Mouse (Mus musculus) spleen, postnatal 36 days (tissue): ENCODE data around the gene Gm10382.
"Not testable (repeated sequence)": the region's sequence is repeated elsewhere in the genome, so short reads cannot be mapped to it uniquely, and the experiment has no call there.

ENCODE experiments used
- DNase-seq, 2 experiments: peaks; one replicate each; pipeline ENCODE4 v3.0.0; 2022; ENCODE audit warnings: low spot score in 2 of 2, mixed read lengths in 1 of 2

The Gm10382 gene

DNA sequence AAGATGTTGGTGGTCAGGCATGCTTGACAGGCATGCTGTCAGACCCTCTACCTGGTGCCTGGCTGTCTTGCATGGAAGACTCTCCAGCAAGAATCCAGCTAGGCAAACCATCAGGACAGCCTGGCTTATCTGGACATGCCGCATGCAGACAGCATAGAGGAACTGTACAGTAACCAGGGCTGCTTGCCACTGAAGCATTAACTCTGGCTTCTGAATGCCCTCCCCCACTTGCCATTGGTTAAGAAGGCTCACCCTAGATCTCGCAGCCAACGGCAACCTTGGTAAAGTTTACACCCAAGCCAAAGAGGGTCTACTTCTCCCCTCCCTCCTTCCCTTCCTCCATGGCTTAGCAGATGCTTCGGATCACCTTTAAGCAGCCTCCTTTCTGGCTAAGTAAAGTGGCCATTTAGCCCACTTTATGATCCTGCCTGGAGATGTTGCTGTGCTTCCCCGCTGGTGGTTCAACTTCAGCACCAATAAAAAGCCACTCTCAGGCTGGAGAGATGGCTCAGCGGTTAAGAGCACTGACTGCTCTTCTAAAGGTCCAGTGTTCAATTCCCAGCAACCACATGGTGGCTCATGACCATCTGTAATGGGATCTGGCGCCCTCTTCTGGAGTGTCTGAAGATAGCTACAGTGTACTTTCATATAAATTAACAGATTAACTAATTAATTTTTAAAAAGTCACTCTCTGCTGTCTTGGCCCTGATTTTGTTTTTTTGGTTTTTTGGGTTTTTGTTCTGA lies 18.0 kb upstream of the Gm10382 start:
- DNase-seq, result no peak

DNA sequence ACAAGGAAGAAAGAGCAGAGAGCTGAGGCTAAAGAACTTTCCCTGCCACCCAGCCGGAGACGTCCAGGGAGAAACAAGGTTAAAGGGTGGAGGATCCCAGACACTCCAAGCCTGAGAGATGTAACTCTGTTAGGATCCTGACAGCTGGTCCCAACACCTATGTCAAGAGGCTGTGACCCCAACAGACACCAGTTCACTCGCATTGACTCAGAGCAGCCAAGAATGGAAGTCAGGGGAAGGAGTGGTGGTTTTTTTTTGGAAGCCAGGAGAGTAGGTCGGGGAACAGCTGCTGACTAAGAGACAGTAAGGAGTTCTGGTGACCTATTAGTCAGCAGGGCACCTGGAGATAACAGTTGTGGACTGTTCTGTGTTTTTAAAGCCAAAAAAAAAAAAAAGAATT lies 17.1 kb upstream of the Gm10382 start:
- no peak for DNase-seq

DNA sequence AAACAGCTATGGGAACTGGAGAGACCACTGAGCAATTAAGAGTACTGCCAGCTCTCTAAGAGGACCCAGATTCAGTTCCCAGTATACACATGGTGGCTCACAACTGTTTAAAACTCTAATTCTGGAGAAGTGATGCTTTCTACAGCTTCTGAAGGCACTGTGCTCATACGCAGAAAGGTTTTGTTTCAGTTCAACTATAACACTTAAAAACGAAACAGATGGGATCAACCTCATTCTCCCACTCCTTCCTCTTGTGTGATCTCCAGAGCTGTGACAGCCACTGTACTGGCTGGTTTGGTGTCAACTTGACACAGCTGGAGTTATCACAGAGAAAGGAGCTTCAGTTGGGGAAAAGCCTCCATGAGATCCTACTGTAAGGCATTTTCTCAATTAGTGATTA lies 13.3 kb upstream of the Gm10382 start:
- no peak for DNase-seq

DNA sequence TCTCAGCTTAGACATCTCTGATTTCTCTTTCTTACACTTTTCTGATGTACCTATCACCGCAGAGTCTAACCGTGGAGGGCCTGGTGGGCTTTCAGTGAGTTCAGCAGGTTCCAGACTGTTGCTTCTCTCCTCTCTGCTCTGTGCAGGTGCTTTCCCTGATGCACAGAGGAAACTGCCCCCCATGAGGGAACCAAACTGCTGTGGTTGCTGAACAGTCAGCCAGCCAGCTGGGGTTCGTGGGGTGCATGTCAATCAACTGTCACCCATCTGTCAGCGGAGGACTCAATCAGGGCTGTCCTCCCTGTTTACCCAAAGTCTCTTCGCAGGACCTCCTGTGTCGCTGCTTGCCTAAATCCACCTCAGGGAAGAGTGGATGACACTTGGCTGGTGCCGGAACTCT lies 11.9 kb upstream of the Gm10382 start:
- DNase-seq, result peak; percentile 68

GRCm38 (mm10) chr5:125378919-125379318 lies 10.2 kb upstream of the Gm10382 start:
- DNase-seq, result no peak

GRCm38 (mm10) chr5:125381954-125382672 lies 7.0 kb upstream of the Gm10382 start:
- no peak for DNase-seq

DNA sequence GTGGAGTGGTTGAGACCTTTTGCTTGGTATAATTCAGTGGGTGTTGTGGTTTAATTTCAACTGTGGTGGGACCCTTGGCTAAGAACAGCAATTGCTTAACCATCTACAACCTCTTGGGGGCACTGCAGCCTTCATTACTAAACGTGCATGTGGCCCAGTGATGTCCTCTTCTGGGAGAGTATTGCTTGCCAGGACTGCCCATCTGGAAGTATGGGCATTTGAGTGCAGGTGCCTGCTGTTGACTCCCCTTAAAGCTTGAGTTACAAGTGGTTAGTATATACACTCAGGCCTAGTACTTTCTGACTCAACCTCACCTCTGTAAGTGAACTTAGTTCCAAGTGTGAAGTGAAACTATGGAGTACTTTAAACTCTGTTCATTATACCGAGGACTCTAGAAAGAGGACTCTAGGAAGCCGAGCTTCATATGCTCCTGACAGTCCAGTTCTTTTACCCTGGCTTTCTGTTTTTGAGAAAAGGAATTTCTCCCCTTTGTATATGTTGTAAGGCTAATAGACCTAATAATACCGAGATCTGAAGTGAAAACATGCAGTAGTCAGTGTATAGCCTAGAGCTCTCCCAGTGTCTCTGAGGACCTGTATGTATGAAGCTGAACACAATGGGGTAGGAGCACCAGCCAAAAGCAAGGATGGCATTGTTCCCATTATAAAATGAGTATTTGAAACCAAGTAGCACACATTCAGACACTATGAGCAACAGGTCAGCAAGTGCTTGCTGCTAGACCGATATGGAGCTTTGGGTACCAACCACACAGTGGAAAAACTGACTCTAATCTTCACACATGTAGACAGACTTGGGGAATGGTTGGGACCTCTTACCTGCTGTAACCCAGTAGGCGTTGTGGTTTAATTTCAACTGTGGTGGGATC lies 6.2 kb upstream of the Gm10382 start:
- no peak for DNase-seq

- DNase-seq, result no peak
These were observed 5.3 kb upstream of the Gm10382 start for GRCm38 (mm10) chr5:125383637-125384420.

DNA sequence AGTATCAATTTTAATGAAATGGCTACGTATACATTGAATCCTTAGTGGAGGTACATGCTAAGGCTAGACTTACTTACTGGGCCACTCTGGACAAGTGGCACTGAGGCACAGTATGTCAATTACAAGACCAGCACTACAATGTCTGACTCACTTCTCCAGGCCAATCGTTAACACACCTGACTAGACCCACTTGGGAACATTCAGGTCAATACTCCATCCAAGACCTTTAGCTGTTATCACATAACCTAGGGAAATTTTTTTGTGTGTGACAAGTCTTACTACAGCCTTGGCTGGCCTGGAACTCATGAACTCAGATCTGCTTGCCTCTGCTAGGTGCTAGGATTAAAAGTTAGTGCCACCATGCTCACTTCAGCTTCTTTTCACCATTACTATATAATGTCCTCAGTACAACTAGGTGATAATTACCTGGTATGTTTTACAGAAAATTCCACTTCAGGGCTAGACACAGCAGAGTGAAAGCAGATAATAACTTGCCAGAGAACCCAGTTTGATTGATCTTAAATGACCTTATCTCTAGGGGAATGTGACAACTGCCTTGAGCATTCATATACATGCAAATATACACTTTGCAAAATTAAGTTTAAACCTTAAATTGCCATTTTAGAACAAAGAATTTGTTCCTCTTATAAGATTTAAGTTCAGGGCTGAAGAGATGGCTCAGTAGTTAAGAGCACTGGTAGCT lies 4.5 kb upstream of the Gm10382 start:
- no peak for DNase-seq

DNA sequence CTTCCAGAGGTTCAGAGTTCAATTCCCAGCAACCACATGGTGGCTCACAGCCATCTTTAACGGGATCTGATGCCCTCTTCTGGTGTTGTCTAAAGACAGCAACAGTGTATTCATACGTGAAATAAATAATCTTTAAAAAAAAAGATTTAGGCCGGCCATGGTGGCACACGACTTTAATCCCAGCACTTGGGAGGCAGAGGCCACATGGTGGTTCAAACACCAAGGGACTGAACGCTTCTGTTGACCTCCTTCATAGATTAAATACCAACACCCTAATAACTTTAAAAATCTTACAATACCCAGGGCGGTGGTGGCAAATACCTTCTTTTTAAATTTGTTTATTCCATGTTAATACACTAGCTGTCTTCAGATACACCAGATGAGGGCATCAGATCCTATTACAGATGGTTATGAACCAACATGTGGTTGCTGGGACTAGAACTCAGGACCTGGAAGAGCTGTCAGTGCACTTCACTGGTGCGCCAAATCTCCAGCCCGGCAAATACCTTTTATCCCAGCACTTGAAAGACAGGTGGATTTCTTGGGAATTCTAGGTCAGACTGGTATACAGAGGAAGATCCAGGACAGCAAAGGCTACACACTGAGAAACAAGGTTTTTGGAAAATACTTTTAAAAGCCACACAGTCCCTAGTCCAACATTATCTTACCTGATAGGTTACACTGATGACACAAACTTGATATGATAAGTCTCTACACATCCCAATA lies 3.7 kb upstream of the Gm10382 start:
- DNase-seq, result no peak

DNA sequence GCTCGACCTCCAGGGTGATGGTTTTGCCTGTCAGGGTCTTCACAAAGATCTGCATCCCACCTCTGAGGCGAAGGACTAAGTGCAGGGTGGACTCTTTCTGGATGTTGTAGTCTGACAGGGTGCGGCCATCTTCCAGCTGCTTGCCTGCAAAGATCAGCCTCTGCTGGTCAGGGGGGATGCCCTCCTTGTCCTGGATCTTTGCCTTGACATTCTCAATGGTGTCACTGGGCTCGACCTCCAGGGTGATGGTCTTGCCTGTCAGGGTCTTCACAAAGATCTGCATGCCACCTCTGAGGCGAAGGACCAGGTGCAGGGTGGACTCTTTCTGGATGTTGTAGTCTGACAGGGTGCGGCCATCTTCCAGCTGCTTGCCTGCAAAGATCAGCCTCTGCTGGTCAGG lies 1.8 kb upstream of the Gm10382 start:
- not testable (repeated sequence) for DNase-seq

DNA sequence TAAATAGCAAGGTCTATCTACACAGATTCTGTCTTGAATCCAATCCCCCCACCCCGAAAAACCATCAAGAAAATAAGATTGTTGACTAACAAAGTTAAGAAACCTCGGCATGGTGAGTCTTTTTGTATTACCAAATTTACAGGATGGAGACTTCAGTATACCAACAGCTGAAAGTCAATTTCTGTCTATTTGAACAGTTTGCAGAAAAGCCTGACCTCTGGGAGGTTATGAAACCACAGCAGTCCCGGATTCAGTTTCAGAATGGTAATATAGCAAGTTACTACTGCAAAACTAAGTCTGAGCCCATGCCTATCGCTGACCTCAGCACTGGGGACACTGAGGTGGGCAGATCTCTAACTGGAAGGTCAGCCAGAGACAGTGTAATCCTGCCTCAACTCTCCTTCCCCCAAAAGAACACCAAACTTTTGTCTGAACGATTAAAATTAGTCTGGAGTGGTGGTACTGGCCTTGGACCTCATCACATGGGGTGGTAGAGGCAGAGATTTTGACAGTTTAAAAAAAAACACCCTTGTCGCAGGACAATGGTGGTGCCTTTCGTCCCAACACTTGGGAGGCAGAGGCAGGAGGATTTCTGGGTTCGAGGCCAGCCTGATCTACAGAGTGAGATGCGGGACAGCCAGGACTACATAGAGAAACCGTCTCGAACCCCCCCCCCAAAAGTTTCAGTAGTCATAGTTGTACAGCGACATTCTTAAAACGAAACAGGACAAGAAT lies 597 bp upstream of the Gm10382 start:
- DNase-seq, result no peak

DNA sequence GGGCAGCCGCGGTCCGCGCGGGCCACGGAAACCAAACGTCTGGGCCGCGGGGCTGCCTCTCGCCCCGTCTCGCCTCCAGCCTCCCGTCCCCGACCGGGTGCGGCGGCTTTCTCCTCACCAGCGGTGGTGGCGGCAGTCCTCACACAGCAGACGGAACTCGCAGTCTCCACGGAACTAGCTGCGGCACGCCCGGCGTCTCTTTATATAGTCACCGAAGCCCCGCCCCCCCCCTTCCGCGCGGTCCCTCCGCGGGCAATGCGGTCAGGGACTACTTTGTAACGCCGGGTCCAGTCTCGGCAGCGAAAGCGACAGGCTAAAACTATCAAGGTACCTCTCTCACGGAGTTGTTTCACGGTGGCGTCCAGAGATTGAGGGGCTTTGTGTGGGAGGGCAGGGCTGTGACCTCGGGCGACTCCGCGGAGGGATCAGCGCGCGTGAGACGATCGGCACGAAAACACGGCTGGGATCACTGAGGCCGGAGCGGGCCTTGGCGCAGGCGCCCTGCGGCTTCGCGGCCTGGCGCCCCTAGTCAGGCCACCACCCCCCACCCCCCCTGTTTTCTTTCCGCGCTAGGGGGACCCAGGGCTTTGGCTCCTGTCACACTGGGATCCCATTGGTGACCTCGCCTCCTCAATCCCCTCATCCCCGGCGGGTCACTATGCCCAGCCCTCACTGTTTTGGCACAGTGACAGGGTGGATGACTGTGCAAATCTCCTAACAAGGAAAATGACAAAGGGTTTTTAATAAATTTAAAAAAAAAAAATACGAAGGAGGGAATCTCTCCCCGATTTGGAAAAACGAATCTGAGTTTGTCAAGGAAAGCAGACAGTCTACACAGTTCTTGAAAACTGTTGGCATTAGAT lies 688 bp downstream of the Gm10382 start, which contains the start of gene Ubc:
Gene Ubc, minus strand, starts transcription at position 624 of the 863 bp plus-strand sequence.
- DNase-seq, result peak; percentile 72 to 80

GRCm38 (mm10) chr5:125390906-125391477 lies 1.9 kb downstream of the Gm10382 start:
- DNase-seq, result no peak

- DNase-seq, result peak; percentile 47 to 55
These were observed 2.5 kb downstream of the Gm10382 start for GRCm38 (mm10) chr5:125391609-125392008.

DNA sequence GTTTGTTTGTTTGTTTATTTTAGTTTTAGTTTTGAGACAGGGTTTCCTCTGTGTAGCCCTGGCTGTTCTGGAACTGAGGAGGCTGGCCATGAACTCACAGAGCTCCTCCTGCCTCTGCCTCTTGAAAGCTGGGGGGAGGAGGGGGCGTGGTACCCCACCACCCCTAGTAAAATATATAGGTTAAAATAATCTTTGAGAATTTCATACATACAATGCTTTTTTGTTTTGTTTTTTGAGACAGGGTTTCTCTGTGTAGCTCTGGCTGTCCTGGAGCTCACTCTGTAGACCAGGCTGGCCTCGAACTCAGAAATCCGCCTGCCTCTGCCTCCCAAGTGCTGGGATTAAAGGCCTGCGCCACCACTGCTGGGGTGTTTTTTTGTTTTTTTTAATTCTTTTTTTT lies 3.1 kb downstream of the Gm10382 start:
- DNase-seq, result not testable (repeated sequence)

GRCm38 (mm10) chr5:125392618-125392976 lies 3.5 kb downstream of the Gm10382 start:
- no peak for DNase-seq

GRCm38 (mm10) chr5:125392977-125393621 lies 4.0 kb downstream of the Gm10382 start:
- peak; percentile 96 to 97 for DNase-seq
